Comparison of ENCODE assay signal across 18 mouse cellular contexts in genomic region chr8:61043874-61044273, GRCm38 (mm10).
"Had no signal": no experiment of that assay in that cellular context is flagged by ENCODE, and none has a peak within 500 bp of the region (broad histone marks: within the 10 kb centered on the region; RNA-seq: fewer than 3 reads in every experiment).

No protein-coding gene starts in this region.

- H3K36me3 ChIP-seq: liver, embryonic 15.5 days; midbrain, embryonic 12.5 days; midbrain, embryonic 15.5 days; neural tube, embryonic 12.5 days; neural tube, embryonic 15.5 days had no signal

- H3K9ac ChIP-seq: liver, embryonic 15.5 days; midbrain, embryonic 12.5 days; midbrain, embryonic 15.5 days; neural tube, embryonic 12.5 days; neural tube, embryonic 15.5 days had no signal

- H3K4me2 ChIP-seq: liver, embryonic 15.5 days; midbrain, embryonic 12.5 days; midbrain, embryonic 15.5 days; neural tube, embryonic 12.5 days; neural tube, embryonic 15.5 days had no signal

- H3K27me3 ChIP-seq: liver, embryonic 15.5 days; midbrain, embryonic 12.5 days; midbrain, embryonic 15.5 days; neural tube, embryonic 12.5 days; neural tube, embryonic 15.5 days had no signal

- DNase-seq: kidney, adult 18-20 months; kidney, adult 9 months; kidney, postnatal 14 days; kidney, postnatal 4 days; lung, adult 2 months; lung, postnatal 14 days; lung, postnatal 4 days; right cerebral cortex, postnatal 4 days; thymus, adult 2 months; thymus, postnatal 14 days; thymus, postnatal 4 days had no signal

- H3K4me1 ChIP-seq: liver, embryonic 15.5 days; midbrain, embryonic 12.5 days; midbrain, embryonic 15.5 days; neural tube, embryonic 12.5 days; neural tube, embryonic 15.5 days had no signal

- H3K4me3 ChIP-seq: liver, embryonic 15.5 days; midbrain, embryonic 12.5 days; midbrain, embryonic 15.5 days; neural tube, embryonic 12.5 days; neural tube, embryonic 15.5 days had no signal

- H3K27ac ChIP-seq: liver, embryonic 15.5 days; midbrain, embryonic 12.5 days; midbrain, embryonic 15.5 days; neural tube, embryonic 12.5 days; neural tube, embryonic 15.5 days; stomach, postnatal 0 days had no signal

- H3K9me3 ChIP-seq: liver, embryonic 15.5 days; midbrain, embryonic 12.5 days; midbrain, embryonic 15.5 days; neural tube, embryonic 12.5 days; neural tube, embryonic 15.5 days had no signal

- ATAC-seq: intestine, embryonic 16.5 days; midbrain, embryonic 15.5 days had no signal
